Mouse (Mus musculus) intestine, embryonic 16.5 days (tissue): ENCODE measurements around the gene Vrk2. TPM values are rescaled to one million over a fixed set of nuclear protein-coding genes. Genes with fewer than 3 reads are reported as not detected.

ENCODE experiments used
- ATAC-seq: fragments of 200-750 bp; cut with Nextera tagmentation; 2 replicates; pipeline ENCODE4 v1.8.0; 2017; ENCODE audit warnings: moderate TSS enrichment, moderate library complexity
- H3K27ac ChIP-seq: fragments of 300-500 bp; sonication (generic); 2 replicates; pipeline ENCODE4 v1.5.1; 2014; ENCODE audit warnings: mild to moderate bottlenecking, low read length
- H3K27me3 ChIP-seq: fragments of 300-500 bp; sonication (generic); replicated peaks from 2 replicates; pipeline ENCODE4 v1.6.1; 2014; ENCODE audit warnings: low read length, control low read depth, mixed read lengths; ENCODE audit not compliant: control insufficient read depth, insufficient read depth
- H3K36me3 ChIP-seq: fragments of 300-500 bp; sonication (generic); 2 replicates; pipeline ENCODE4 v1.6.1; 2014; ENCODE audit warnings: low read length, control low read depth; ENCODE audit not compliant: control insufficient read depth, insufficient read depth
- H3K4me1 ChIP-seq: fragments of 300-500 bp; sonication (generic); 2 replicates; pipeline ENCODE4 v1.6.1; 2014; ENCODE audit warnings: low read length, control low read depth, mixed read lengths; ENCODE audit not compliant: control insufficient read depth, insufficient read depth
- H3K4me2 ChIP-seq: fragments of 300-500 bp; sonication (generic); 2 replicates; pipeline ENCODE4 v1.6.1; 2014; ENCODE audit warnings: low read depth, low read length, control low read depth
- H3K4me3 ChIP-seq: fragments of 300-500 bp; sonication (generic); 2 replicates; pipeline ENCODE4 v1.5.1; 2014; ENCODE audit warnings: mild to moderate bottlenecking, low read length
- H3K9ac ChIP-seq: fragments of 300-500 bp; sonication (generic); 2 replicates; pipeline ENCODE4 v1.6.1; 2014; ENCODE audit warnings: low read depth, low read length
- H3K9me3 ChIP-seq: fragments of 300-500 bp; sonication (generic); 2 replicates; pipeline ENCODE4 v1.6.1; 2016; ENCODE audit warnings: low read length, control low read depth; ENCODE audit not compliant: control insufficient read depth
- WGBS: fragments of 180-500 bp; shearing (Covaris S2); extraction: QIAGEN DNeasy Blood & Tissue Kit; methylation state at CpG from one replicate; pipeline ENCODE4 v1.1.7; 2014; 5-methylcytosine and 5-hydroxymethylcytosine counted together
- polyA plus RNA-seq: library from polyadenylated mRNA; unstranded; fragments of >200 nt; fragmentation: Nextera tagmentation; extraction: Ambion mirVana; gene quantifications from 2 replicates; pipeline ENCODE4 v1.2.1, GENCODE M21; 2015

The Vrk2 gene
- polyA plus RNA-seq, 1 experiment from 2014 or later = 22.1 TPM

DNA sequence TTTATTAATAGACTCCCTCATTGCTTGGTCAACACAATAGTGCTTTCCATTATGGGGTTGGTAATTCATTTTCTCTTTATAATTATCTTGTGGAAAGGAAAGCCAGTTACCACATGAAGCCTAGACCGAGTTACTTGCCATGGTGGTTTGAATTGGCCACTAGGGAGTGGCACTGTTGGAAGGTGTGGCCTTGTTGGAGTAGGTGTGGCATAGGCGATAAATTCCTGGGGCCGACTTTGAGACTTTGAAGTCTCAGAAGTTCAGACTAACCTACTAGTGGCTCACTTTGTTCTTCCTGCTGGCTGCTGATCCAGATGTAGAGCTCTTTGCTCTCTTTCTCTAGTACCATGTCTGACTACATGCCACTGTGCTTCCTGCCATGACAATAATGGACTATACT lies 144.0 kb downstream of the Vrk2 start:
- WGBS = 79% methylated on average over 3 of the region's 3 CpGs
- Histone ChIP-seq H3K4me3 (no peak overlapping the region), H3K9me3 (no peaks in the 10 kb centered on the region), H3K9ac (no peak overlapping the region), H3K36me3 (no peaks in the 10 kb centered on the region), H3K27ac (no peak overlapping the region), H3K27me3 (no peaks in the 10 kb centered on the region), H3K4me2 (no peak overlapping the region), H3K4me1 (no peaks in the 10 kb centered on the region)
- ATAC-seq = no peak

DNA sequence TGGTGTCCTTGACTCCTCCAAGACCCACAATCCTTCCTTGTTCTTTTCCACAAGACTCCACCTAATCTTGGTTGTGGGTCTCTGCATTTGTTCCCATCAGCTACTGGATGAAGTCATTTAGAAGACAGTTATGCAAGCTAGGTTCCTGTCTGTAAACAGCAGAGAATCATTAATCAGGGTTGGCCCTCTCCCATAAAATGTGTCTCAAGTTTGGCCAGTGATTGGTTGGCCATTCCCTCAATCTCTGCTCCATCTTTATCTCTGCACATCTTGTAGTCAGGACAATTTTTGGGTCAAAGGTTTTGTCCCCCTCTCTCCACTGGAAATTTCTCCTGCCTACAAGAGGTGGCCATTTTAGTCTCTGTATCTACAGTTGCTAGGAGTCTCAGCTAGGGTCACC lies 149.4 kb downstream of the Vrk2 start:
- H3K9ac ChIP-seq = no peak overlapping the region
- no peaks in the 10 kb centered on the region for H3K27me3 ChIP-seq
- no peak overlapping the region for H3K4me2 ChIP-seq
- no peak for ATAC-seq
- H3K4me3 ChIP-seq = no peak overlapping the region
- H3K4me1 ChIP-seq = no peaks in the 10 kb centered on the region
- H3K27ac ChIP-seq = no peak overlapping the region
- H3K9me3 ChIP-seq = no peaks in the 10 kb centered on the region
- H3K36me3 ChIP-seq = no peaks in the 10 kb centered on the region

DNA sequence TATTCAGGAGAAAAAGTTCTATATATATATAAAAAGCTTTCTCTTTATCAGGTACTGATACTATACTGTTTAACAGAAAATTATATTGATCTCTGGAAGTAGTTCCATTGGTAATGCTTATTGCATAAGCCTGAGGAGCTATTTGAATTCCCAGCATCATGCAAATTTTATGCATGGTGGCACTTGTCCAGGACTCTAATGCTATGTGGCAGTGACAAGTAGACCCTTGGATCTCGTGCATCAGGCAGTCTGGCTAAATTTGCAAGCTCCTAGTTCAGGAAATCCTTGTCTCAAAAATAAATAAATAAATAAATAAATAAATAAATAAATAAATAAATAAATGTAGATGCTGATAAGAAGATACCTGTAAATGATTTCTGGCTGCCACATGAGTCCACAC lies 152.7 kb downstream of the Vrk2 start:
- no peak overlapping the region for H3K9ac ChIP-seq
- H3K4me2 ChIP-seq = no peak overlapping the region
- H3K27ac ChIP-seq = no peak overlapping the region
- H3K4me3 ChIP-seq = no peak overlapping the region
- H3K4me1 ChIP-seq = no peaks in the 10 kb centered on the region
- 59% methylated on average over 1 of the region's 1 CpGs for WGBS
- H3K36me3 ChIP-seq = no peaks in the 10 kb centered on the region
- no peak for ATAC-seq
- H3K27me3 ChIP-seq = no peaks in the 10 kb centered on the region
- no peaks in the 10 kb centered on the region for H3K9me3 ChIP-seq

DNA sequence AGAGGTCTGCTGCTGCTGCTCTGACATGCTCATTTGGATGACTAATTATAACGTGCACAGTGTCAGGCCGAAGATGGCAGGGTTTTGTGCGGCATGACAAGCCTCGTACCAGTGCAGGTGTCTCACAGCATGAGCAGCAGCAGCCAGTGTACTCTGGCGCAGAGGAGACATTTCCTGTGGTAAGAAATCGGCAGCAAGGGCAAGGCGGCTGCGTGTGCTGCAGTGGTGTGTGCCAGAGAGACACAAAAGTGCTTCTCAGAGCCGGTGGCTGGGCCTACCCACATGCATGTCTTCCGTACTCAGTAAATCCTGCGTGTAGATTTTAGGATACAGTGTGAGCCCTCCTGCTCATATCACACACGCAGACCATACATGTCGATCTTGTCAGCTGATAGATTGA lies 156.0 kb downstream of the Vrk2 start:
- Histone ChIP-seq H3K27ac (no peak overlapping the region), H3K4me1 (no peaks in the 10 kb centered on the region), H3K9me3 (no peaks in the 10 kb centered on the region), H3K27me3 (no peaks in the 10 kb centered on the region), H3K36me3 (no peaks in the 10 kb centered on the region), H3K4me3 (no peak overlapping the region), H3K9ac (no peak overlapping the region), H3K4me2 (no peak overlapping the region)
- ATAC-seq = no peak
- WGBS = 81% methylated on average over 13 of the region's 13 CpGs

DNA sequence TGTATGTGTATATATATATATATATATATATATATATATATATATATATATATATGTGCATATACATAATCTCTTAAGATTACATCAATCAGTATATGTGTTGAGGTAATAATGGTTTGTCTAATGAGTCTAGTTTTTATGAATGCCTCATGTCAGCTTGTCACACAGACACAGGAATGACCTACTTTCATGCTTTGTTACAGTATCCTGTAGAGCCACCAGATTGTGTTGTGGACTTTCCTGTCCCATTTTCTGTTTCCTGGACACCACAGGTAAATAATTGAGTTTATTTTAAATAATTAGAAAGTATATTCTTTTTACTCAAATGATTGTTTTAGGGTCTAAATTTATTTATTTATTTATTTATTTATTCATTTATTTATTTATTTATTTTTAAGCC lies 159.6 kb downstream of the Vrk2 start:
- no peaks in the 10 kb centered on the region for H3K27me3 ChIP-seq
- H3K27ac ChIP-seq = no peak overlapping the region
- H3K36me3 ChIP-seq = no peaks in the 10 kb centered on the region
- no peaks in the 10 kb centered on the region for H3K4me1 ChIP-seq
- no peak overlapping the region for H3K4me3 ChIP-seq
- H3K9ac ChIP-seq = no peak overlapping the region
- H3K9me3 ChIP-seq = no peaks in the 10 kb centered on the region
- no peak overlapping the region for H3K4me2 ChIP-seq
- ATAC-seq = no peak

DNA sequence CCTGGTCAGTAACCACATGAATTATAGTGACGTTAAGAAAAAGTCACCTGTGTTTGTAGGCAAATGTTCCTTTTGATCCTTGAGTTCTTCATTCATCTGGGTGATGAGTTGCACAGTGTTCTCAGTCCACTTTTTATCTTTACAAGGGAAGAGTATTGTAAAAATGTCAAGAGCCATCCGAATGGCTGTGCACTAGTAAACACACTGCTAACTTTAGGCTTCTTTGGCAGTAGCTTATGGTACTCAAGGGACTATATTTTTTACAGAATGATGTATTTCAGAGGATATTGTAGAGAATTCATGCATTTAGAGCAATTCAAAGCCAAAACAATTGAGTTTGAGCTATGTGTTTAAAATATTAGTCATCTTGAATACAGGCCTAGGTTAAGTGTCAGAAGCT lies 172.3 kb downstream of the Vrk2 start:
- no peak for ATAC-seq
- Histone ChIP-seq H3K9ac (no peak overlapping the region), H3K9me3 (no peaks in the 10 kb centered on the region), H3K27ac (no peak overlapping the region), H3K27me3 (no peaks in the 10 kb centered on the region), H3K4me1 (no peaks in the 10 kb centered on the region), H3K4me3 (no peak overlapping the region), H3K4me2 (no peak overlapping the region), H3K36me3 (no peaks in the 10 kb centered on the region)
- WGBS = 40% methylated on average over 2 of the region's 2 CpGs

Other genes starting within 250 kb of the Vrk2 start
- 20.2 and 24.6 TPM in 2 replicates for gene Fancl, start 207.9 kb downstream of the Vrk2 start, polyA plus RNA-seq
- not detected in 2 replicates for gene Gm6899, start 758 bp downstream of the Vrk2 start, polyA plus RNA-seq